Comparison of ENCODE assay signal across 16 mouse cellular contexts in genomic region chr16:7560841-7561240, GRCm38 (mm10).
DNase-seq lines count a peak whose midpoint lies in the region; ATAC-seq lines count a peak whose summit lies in the region.
"Had no signal": no experiment of that assay in that cellular context is flagged by ENCODE, and none has a peak within 500 bp of the region (broad histone marks: within the 10 kb centered on the region; RNA-seq: fewer than 3 reads in every experiment).

No protein-coding gene starts in this region.

- ATAC-seq in inflammation-experienced regulatory T-cells, adult 6 months = no peak
- ATAC-seq in hindbrain, embryonic 11.5 days (ENCODE audit: low FRiP score) = no peak
- ATAC-seq: intestine, embryonic 15.5 days; liver, embryonic 12.5 days had no signal

- H3K27ac ChIP-seq in hindbrain, embryonic 11.5 days (ENCODE audit: low read depth, low read length) = no peak overlapping the region
- H3K27ac ChIP-seq: hindbrain, embryonic 12.5 days; intestine, embryonic 15.5 days; left cerebral cortex, adult 2 months; liver, embryonic 12.5 days; midbrain, embryonic 10.5 days; neural tube, embryonic 13.5 days had no signal

- no peaks in the 10 kb centered on the region for H3K36me3 ChIP-seq in hindbrain, embryonic 11.5 days (ENCODE audit: control insufficient read depth, insufficient read depth, low read length)
- H3K36me3 ChIP-seq: hindbrain, embryonic 12.5 days; intestine, embryonic 15.5 days; liver, embryonic 12.5 days; midbrain, embryonic 10.5 days; neural tube, embryonic 13.5 days had no signal

- H3K4me2 ChIP-seq in hindbrain, embryonic 11.5 days (replicated peaks; ENCODE audit: low read depth, low read length) = no peak overlapping the region
- H3K4me2 ChIP-seq: hindbrain, embryonic 12.5 days; intestine, embryonic 15.5 days; liver, embryonic 12.5 days; neural tube, embryonic 13.5 days had no signal

- no peaks in the 10 kb centered on the region for H3K9me3 ChIP-seq in hindbrain, embryonic 11.5 days (ENCODE audit: control insufficient read depth, low read length)
- H3K9me3 ChIP-seq: hindbrain, embryonic 12.5 days; intestine, embryonic 15.5 days; liver, embryonic 12.5 days; midbrain, embryonic 10.5 days; neural tube, embryonic 13.5 days had no signal

- DNase-seq in adrenal gland, adult 8-10 months = peak; percentile 11
- peak; percentile 58 for DNase-seq in adrenal gland, postnatal 14 days
- peak; percentile 46 for DNase-seq in gastrocnemius, postnatal 25 days
- peak; percentile 47 for DNase-seq in heart, postnatal 4 days
- no peak for DNase-seq in hindbrain, embryonic 11.5 days (ENCODE audit: low spot score)
- no peak for DNase-seq in testis, postnatal 14 days (ENCODE audit: low spot score)
- DNase-seq in right cerebral cortex, postnatal 14 days = no peak
- DNase-seq: cerebellum, adult 8-10 months; right cerebral cortex, postnatal 4 days had no signal

- no peaks in the 10 kb centered on the region for H3K4me1 ChIP-seq in hindbrain, embryonic 11.5 days (replicated peaks; ENCODE audit: control insufficient read depth, insufficient read depth, low read length)
- H3K4me1 ChIP-seq: hindbrain, embryonic 12.5 days; intestine, embryonic 15.5 days; liver, embryonic 12.5 days; midbrain, embryonic 10.5 days; neural tube, embryonic 13.5 days had no signal

- no peaks in the 10 kb centered on the region for H3K27me3 ChIP-seq in hindbrain, embryonic 11.5 days (ENCODE audit: control insufficient read depth, insufficient read depth, low read length)
- H3K27me3 ChIP-seq: hindbrain, embryonic 12.5 days; intestine, embryonic 15.5 days; liver, embryonic 12.5 days; neural tube, embryonic 13.5 days had no signal

- H3K4me3 ChIP-seq in hindbrain, embryonic 11.5 days (ENCODE audit: low read depth, low read length) = no peak overlapping the region
- H3K4me3 ChIP-seq: hindbrain, embryonic 12.5 days; intestine, embryonic 15.5 days; left cerebral cortex, adult 2 months; liver, embryonic 12.5 days; midbrain, embryonic 10.5 days; neural tube, embryonic 13.5 days had no signal

- WGBS in hindbrain, embryonic 11.5 days = 73% methylated on average over 2 of the region's 2 CpGs

- H3K9ac ChIP-seq in hindbrain, embryonic 11.5 days (ENCODE audit: low read depth, low read length) = no peak overlapping the region
- H3K9ac ChIP-seq: hindbrain, embryonic 12.5 days; intestine, embryonic 15.5 days; liver, embryonic 12.5 days; neural tube, embryonic 13.5 days had no signal

Comparison
In these comparisons a context has a peak if more than half of its experiments do, and no peak if none do; other contexts are left out.
1. DNase-seq: peak in adrenal gland, adult 8-10 months (single experiment), adrenal gland, postnatal 14 days (single experiment), gastrocnemius, postnatal 25 days (single experiment) and heart, postnatal 4 days (single experiment); none in hindbrain, embryonic 11.5 days (single experiment), testis, postnatal 14 days (single experiment) and right cerebral cortex, postnatal 14 days (single experiment).